Mouse (Mus musculus): ENCODE measurements around the gene Slc25a11.

The Slc25a11 gene

GRCm38 (mm10) chr11:70667271-70668150 lies 20.2 kb upstream of the Slc25a11 start:
- peak; percentile 50 for DNase-seq

DNA sequence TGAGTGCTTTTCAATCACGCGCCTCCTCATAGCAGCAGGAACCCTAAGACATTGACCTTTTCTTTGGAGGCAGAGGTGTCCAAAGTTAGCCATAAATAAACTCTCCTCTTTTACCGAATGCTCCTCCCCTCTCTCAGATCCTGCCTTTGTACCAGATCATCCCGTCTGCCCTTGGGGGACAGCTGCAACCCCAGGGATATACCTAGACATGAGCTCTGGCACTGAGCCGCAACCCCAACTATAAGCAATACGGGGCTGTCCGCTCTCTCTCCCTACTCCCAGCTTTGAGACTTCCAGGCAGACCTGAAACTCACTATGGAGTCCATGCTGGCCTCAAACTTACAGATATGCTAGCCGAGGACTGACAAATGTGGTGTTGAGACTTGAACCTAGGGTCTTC lies 19.4 kb upstream of the Slc25a11 start:
- DNase-seq = no peak

- DNase-seq = no peak
Measured at GRCm38 (mm10) chr11:70664741-70665140, 17.5 kb upstream of the Slc25a11 start.

DNA sequence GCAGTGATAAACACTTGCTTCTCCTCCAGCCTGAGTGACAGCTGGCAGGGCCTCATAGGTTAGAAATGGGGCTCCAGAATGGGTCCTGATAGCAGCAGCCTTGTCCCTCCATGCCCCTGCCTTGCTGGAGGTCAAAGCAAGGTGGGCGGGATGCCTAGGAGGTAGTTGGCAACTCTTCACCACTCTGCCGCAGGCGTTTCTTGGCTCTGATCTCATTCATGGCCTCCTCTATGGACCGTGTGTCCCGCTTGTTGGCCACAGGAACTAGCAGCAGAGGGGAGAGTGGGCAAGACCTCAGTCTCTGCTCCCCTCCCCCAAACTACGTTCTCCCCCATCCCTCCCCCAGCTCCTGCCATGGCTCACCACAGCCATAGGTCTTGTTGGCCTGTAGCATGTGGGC lies 16.7 kb upstream of the Slc25a11 start:
- no peak for DNase-seq

- DNase-seq = no peak
Measured at GRCm38 (mm10) chr11:70663101-70663500, 15.8 kb upstream of the Slc25a11 start.

- no peak for DNase-seq
Measured at GRCm38 (mm10) chr11:70660571-70660970, 13.3 kb upstream of the Slc25a11 start.

GRCm38 (mm10) chr11:70658942-70659341 lies 11.7 kb upstream of the Slc25a11 start:
- DNase-seq = no peak

- no peak for DNase-seq
Measured at GRCm38 (mm10) chr11:70658521-70658920, 11.2 kb upstream of the Slc25a11 start.

GRCm38 (mm10) chr11:70657991-70658390 lies 10.7 kb upstream of the Slc25a11 start:
- no peak for DNase-seq

GRCm38 (mm10) chr11:70657573-70657972 lies 10.3 kb upstream of the Slc25a11 start:
- DNase-seq = no peak

DNA sequence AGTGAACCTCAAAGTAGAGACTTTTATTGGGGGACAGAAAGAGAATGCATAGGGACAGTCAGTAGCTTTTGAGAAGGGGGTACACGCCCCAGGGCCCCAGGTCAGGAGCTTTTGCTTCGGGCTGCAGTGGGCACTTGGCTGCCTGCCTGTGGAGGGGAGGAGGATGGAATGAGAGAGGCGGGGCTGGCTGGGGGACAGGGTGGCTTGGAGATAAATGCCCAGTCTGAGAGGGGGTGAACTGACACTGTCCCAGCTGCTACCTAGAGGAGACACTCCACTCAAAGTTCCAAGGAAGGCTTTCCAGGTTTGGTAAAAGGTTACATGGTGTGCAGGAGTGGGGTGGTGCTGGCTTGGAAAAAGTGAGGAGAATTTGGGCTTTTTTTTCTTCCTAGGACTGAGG lies 9.7 kb upstream of the Slc25a11 start, which contains the start of gene Eno3:
TSS of gene Eno3 (plus strand) at position 239 of the 400 bp plus-strand sequence.
- no peak for DNase-seq

GRCm38 (mm10) chr11:70656456-70656927 lies 9.2 kb upstream of the Slc25a11 start:
- DNase-seq = peak; percentile 45

- DNase-seq = peak; percentile 54
Measured at GRCm38 (mm10) chr11:70655571-70656455, 8.5 kb upstream of the Slc25a11 start.

DNA sequence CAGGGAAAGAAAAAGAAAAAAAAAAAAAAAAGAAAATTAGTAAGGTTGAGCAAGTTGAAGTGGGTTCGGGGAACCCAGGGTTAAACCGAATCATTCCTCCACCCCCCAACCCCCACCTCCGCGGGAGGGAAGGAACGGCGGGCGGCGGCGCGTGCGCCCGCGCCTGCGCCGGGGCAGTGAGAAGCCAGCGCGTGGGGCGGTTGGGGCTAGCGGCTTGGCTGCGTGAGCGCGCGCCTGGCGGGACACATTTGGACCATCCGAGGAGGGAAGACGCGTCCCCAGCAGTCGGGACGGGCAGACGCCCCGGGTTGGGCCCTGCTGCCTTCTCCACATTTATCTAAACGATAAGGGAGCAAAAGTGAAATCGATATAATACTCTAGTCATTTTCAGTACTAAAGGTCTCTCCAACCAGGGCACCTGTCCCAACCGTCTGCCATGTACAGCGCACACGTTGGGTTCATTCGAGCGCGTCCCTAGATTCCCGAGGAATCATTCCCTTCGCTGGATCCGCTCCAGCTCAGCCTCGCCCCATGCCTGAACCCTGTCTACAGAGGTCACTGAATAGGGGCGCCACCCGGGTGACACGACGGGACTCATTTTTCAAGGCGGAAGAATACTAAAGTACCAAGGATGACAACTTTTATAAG lies 7.8 kb upstream of the Slc25a11 start:
- peak; percentile 84 for DNase-seq

DNA sequence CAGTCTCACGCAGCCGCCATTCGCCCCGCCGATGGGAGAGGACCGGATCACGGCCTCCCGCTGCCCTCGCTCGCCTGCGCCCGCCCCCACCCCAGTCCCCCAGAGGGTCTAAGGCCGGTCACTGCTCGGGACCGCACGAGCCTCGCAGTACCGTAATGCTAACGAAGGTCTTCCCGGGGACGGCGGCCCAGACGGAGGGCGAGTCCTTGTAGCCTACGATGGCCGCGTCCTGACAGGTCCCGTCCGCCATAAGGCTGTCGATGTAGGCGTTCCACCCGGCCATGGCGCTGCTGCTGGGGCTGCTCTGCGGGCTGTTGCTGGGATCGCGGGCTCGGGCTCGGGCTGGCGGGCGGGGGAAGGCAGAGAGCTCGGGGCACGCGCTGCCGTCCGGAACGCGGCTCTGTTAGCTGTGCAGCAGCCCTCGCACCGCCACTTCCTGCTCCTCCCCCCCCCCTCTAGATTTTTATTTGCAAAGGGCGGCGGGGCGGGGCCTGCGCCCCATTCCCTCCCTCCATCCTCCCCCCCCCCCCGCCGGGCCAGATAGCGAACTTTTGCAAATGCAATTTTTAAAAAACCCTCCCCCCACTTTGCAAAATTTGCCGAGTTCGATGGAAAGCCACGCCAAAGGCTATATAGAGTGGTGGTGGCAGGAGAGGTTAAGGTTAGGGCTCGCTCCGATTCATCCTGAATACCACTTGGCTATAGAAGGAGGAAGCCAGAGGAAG lies 7.1 kb upstream of the Slc25a11 start, which contains the start of gene Pfn1:
TSS of gene Pfn1 (minus strand) at position 447 of the 725 bp plus-strand sequence.
- DNase-seq = peak; percentile 78

DNA sequence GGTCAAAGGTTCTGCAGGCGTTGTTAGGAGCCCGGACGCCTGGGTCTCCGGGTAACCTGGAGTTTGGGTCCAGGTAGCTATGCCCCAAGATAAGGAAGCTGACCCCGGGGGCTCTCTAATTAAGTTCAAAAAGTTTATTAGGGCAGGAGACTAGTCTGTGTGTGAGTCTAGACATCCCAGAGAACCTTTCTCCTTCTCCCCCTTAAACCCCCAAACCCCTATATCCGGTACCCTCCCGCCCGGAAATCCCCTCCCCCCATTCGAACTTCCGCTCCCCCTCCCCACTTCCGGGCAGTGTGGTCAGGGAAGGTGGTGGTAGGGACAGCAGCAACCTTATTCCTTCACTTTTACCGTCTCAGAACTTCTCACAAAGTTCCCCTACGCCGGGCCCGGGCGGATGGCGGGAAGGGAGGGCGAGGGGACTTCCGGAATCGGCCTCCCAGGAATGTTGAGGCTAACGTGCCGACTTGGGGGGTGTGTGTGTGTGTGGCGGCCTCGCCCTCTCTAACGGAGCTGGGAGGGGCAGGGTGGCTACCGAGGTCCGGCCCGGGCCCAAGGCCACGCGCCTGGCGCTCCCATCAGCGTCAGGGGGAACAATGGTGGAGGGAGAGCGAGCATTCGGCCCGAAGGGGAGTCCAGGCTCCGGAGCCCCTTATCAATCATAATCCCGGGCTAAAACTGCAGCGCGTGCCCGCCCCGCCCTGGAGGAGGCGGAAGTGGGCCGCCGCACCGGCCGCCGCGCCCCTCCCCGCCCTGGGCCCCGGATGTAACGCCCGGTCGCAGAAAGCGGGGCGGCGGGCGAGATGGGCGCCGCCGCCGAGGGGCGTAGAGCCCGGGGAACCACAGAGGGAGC lies 6.3 kb upstream of the Slc25a11 start:
- peak; percentile 74 for DNase-seq

DNA sequence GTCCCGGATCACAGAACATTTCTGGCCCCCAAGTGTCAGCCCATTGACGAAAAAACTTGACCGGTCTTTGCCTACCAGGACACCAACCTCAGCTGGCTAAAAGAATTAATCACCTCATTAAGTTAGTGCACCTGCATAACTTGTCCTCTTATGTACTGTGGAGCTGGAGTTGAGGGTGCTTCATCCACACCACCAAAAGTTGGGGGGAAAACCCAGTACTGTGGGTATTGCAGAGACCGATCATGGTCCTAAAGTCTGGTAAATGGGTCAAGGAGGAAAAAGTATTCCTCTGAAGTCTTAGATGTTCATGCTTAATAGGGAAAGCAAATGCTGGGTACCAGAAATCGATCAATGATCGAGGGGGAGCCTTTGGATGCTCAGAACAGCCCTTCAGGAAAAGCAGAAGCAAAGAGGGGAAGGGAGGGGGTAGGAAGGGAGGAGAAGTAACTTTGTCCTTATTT lies 5.6 kb upstream of the Slc25a11 start:
- peak; percentile 56 for DNase-seq

DNA sequence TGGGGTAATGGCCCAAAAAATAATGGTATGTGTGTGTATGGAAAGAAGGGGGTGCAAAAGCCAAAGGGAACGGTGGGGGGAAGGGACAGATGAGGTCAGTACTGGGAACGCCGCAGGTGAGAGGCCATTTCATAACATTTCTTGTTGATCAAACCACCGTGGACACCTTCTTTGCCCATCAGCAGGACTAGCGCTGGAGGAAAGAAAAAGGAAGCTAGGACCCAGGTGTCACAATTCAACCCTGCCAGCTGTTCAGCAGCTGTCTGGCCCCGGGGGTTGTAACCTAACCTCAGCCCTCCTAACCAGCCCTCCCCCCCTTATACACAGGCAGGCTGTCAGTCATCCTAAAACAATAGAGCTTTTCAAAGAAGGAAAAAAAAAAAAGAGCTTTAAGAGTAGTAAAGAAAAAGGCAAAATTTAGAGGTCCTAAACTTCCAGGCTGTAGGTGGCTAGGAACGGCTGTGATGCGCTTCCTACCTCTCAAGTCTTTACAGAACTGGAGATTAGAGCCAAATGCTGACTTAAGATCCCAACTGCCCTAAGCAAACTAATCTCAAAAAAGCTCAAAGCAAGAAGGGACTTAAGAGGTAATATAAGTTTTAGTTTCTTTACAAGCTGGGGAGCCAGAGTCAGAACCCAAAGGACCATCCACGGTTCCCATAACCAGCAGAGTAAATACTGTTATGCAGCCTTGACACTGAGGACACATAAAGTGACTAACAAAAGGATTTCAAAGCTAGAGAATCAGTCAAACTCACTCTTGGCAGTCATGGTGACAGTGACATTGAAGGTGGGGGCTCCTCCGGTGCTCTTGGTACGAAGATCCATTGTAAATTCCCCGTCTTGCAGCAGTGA lies 5.0 kb upstream of the Slc25a11 start:
- DNase-seq = no peak

GRCm38 (mm10) chr11:70651391-70651790 lies 4.1 kb upstream of the Slc25a11 start:
- no peak for DNase-seq
